Mouse (Mus musculus) liver, embryonic 15.5 days (tissue): Measurements from ENCODE around the gene Pcbd1. TPM values are rescaled to one million over a fixed set of nuclear protein-coding genes. Genes with fewer than 3 reads are reported as not detected.
"Not testable (repeated sequence)": the region's sequence is repeated elsewhere in the genome, so short reads cannot be mapped to it uniquely, and the experiment has no call there.

ENCODE experiments used
- ATAC-seq: fragments of 200-750 bp; cut with Nextera tagmentation; 2 replicates; pipeline ENCODE4 v1.8.0; 2017; ENCODE audit warnings: moderate number of reproducible peaks, mild to moderate bottlenecking, moderate library complexity; ENCODE audit not compliant: insufficient read depth
- H3K27ac ChIP-seq: fragments of 300-500 bp; sonication (generic); replicated peaks from 2 replicates; pipeline ENCODE4 v1.5.1; 2015; ENCODE audit warnings: mild to moderate bottlenecking, inconsistent platforms
- H3K27me3 ChIP-seq: fragments of 300-500 bp; sonication (generic); 2 replicates; pipeline ENCODE4 v1.6.1; 2015; ENCODE audit warnings: mild to moderate bottlenecking, inconsistent platforms
- H3K36me3 ChIP-seq: fragments of 300-500 bp; sonication (generic); replicated peaks from 2 replicates; pipeline ENCODE4 v1.6.1; 2015; ENCODE audit warnings: moderate library complexity, mild to moderate bottlenecking, inconsistent platforms
- H3K4me1 ChIP-seq: fragments of 300-500 bp; sonication (generic); replicated peaks from 2 replicates; pipeline ENCODE4 v1.6.1; 2015; ENCODE audit warnings: inconsistent platforms
- H3K4me2 ChIP-seq: fragments of 300-500 bp; sonication (generic); 2 replicates; pipeline ENCODE4 v1.6.1; 2015; ENCODE audit warnings: moderate library complexity, mild to moderate bottlenecking, inconsistent platforms
- H3K4me3 ChIP-seq: fragments of 300-500 bp; sonication (generic); replicated peaks from 2 replicates; pipeline ENCODE4 v1.5.1; 2015; ENCODE audit warnings: mild to moderate bottlenecking, inconsistent platforms
- H3K9ac ChIP-seq: fragments of 300-500 bp; sonication (generic); 2 replicates; pipeline ENCODE4 v1.6.1; 2015; ENCODE audit warnings: moderate library complexity, mild to moderate bottlenecking, inconsistent platforms
- H3K9me3 ChIP-seq: fragments of 300-500 bp; sonication (generic); replicated peaks from 2 replicates; pipeline ENCODE4 v1.6.1; 2016; ENCODE audit warnings: inconsistent platforms
- WGBS: fragments of 180-500 bp; shearing (Covaris S2); methylation state at CpG from one replicate; pipeline ENCODE4 v1.1.7; 2015; ENCODE audit warnings: mixed read lengths; ENCODE audit not compliant: insufficient replicate concordance; 5-methylcytosine and 5-hydroxymethylcytosine counted together
- polyA plus RNA-seq: library from polyadenylated mRNA; unstranded; fragments of >200 nt; fragmentation: Nextera tagmentation; extraction: Ambion mirVana; gene quantifications from 2 replicates; pipeline ENCODE4 v1.2.1, GENCODE M21; 2015

Pcbd1 gene
- polyA plus RNA-seq, 1 experiment from 2014 or later, result 177 TPM

DNA sequence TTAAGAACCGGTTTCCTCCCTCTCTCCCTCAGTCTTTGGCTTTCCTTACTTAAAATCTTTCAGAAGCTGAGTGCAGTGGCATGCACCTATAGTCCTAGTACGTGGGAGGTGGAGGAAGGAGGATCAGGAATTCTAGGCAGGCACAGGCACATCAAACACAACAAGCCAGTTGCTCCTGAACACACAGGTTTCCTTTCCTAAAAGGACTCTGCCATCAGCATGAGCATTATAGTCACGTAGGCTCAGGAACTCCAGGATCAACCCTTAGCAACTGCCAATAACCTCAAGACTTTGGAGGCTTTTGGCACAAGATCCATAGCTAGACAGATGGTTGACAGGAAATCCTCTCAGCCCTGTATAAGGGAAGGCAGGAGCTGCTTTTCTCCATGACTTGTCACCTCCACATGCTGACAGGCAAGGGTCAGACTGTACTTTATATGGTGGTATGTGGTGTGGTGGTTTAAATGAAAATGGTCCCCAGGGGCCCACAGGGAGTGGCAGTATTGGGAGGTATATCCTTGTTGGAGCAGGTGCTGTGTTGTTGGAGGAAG, 14.5 kb downstream of the Pcbd1 start:
- Histone ChIP-seq H3K36me3 (peaks cover 94% of the 10 kb centered on the region), H3K9me3 (no peaks in the 10 kb centered on the region), H3K9ac (no peak overlapping the region), H3K27me3 (no peaks in the 10 kb centered on the region), H3K4me3 (no peak overlapping the region), H3K4me2 (no peak overlapping the region), H3K4me1 (no peaks in the 10 kb centered on the region), H3K27ac (no peak overlapping the region)
- no peak for ATAC-seq
- WGBS, result 73% methylated on average over 3 of the region's 3 CpGs

DNA sequence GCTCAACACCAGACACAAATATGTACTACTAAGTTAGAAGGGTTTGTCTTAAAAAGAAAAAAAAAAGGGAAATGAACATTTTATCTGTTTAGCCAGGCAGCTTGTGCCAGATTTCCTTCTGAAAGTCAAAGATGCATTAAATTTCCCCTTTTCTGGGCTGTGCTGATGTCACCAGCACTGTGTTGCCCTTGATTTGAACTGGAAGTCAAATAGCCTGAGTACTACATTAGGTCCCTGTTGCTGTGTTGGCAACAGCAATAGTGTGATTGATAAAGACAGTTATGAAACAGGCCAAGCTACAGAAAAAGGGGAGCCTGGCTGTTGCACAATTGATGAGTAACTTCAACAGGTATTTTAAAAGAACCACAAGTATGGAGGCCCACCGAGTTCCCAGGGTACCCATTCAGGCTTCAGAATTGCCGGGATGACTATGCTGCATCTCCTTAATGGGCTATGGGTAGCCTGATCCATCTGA, 25.2 kb downstream of the Pcbd1 start:
- Histone ChIP-seq H3K27me3 (no peaks in the 10 kb centered on the region), H3K4me3 (no peak overlapping the region), H3K9me3 (no peaks in the 10 kb centered on the region), H3K27ac (no peak overlapping the region), H3K4me1 (no peaks in the 10 kb centered on the region; the same call in none of the 2 replicates), H3K36me3 (peaks cover 59% of the 10 kb centered on the region), H3K4me2 (no peak overlapping the region), H3K9ac (no peak overlapping the region)
- WGBS, result 81% methylated on average over 2 of the region's 2 CpGs
- ATAC-seq, result no peak

DNA sequence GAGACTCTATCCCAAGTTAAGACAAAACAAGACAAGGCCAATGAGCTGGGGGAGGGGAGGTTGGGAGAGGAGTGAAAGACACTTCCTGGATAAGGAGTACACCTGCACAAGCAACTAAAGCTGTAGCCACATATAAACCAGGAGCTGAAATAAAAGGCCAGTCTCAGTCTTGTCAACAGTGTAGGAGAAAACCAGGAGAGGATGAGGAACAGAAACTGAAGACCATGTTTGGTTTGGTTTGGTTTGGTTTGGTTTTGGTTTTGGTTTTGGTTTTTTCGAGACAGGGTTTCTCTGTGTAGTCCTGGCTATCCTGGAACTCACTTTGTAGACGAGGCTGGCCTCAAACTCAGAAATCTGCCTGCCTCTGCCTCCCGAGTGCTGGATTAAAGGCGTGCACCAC, 32.6 kb downstream of the Pcbd1 start:
- not testable (repeated sequence) for H3K9me3 ChIP-seq, H3K9ac ChIP-seq, H3K4me3 ChIP-seq, H3K27me3 ChIP-seq, ATAC-seq
- Histone ChIP-seq H3K36me3 (peaks cover 16% of the 10 kb centered on the region), H3K4me2 (peak overlapping the region; percentile 48), H3K27ac (peak overlapping the region; percentile 93), H3K4me1 (peaks cover 52% of the 10 kb centered on the region)
- WGBS, result 74% methylated on average over 4 of the region's 4 CpGs

DNA sequence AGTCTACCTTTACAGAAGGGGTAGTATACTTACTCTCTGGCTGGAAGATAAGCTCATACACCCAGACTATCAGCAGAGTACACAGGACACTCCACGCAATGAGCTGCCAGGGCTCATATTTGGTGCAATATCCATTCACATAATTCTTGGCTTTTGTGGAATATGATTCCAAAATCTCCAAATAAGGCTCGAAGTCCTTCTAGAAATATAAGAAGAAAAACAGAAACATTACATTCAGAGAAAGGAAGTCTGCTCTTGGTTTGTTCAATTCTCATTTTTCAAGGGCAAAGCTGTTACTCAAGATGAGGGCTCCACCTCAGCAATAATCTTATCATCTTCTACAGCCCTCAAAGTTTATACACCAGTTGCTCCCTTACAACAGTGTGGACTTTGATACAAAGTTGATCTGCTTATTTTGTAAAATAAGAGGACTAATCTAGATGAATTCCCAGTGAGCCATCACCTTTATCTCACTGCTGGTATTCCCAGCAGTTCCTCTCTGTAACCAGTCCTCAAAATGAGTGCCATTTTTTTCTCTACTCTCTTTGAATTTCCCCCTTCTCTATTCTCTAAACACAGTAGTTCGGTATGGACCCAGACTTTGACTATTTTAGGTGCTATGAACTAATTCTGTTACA, 34.3 kb downstream of the Pcbd1 start:
- no peaks in the 10 kb centered on the region for H3K27me3 ChIP-seq
- H3K4me1 ChIP-seq, result peaks cover 52% of the 10 kb centered on the region
- peaks cover 9% of the 10 kb centered on the region for H3K36me3 ChIP-seq
- peak overlapping the region; percentile 93 for H3K27ac ChIP-seq
- no peaks in the 10 kb centered on the region for H3K9me3 ChIP-seq
- H3K9ac ChIP-seq, result no peak overlapping the region; the same call in 1 of the 2 replicates
- peak overlapping the region; percentile 23 for H3K4me3 ChIP-seq
- peak overlapping the region; percentile 48 for H3K4me2 ChIP-seq
- 36% methylated on average over 3 of the region's 3 CpGs for WGBS
- ATAC-seq, result peak; percentile 98

DNA sequence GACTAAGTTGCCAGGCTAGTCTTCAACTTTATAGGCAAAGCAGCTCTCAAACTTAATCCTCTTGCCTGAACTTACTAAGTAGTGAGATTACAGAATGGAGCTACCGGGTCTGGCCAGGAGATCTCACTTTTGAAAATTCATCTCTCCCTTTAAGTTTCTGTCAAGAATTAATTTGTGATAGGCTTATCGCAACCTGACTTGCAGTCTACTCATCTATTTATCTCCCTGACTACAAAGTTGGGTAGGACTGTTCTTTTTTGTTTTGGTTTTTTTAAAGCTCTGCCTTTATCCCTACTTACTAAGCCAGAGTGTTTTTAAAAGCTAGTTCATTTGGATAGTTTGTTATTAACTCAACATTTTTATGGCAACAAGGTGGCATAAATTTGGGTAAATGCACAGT, 35.3 kb downstream of the Pcbd1 start:
- Histone ChIP-seq H3K9ac (no peak overlapping the region), H3K4me3 (no peak overlapping the region)

DNA sequence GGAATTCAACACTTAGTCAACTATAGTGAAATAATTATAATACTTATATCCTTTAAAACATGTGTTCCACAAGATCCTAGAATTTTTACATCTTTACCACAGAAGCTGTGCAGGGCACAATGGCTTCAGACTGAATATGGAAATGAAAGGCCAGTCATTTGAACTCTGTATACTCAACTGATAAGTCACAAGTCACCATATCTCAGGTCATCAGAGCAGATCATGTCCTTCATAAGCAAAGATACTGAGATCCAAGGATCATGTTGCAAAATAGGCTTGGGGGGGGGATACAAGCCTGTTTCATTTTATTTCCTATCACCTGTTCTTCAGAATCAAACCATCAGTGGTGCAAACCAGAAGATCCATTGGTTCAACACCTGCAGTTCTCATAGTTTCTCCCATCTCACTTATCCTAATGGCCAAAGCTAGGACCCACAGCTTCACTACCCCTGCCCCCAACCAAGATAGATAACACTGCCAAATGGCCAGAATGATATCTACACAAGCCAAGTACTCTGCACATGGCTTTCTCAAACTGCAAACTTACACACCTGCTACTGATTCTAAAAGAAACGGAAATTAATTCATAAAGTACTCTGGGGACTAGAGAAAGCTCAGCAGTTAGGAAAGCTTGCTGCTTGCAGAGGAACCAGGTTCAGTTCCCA, 39.7 kb downstream of the Pcbd1 start:
- no peak overlapping the region for H3K9ac ChIP-seq
- WGBS, result 57% methylated on average over 1 of the region's 1 CpGs
- no peak overlapping the region for H3K4me2 ChIP-seq

More for the DNA sequence above, 35.3 kb downstream of the Pcbd1 start:
- ATAC-seq, result no peak
- Histone ChIP-seq H3K27me3 (no peaks in the 10 kb centered on the region), H3K36me3 (peaks cover 5% of the 10 kb centered on the region; the same call in 1 of the 2 replicates), H3K27ac (peak overlapping the region; percentile 93), H3K4me1 (peaks cover 60% of the 10 kb centered on the region), H3K9me3 (no peaks in the 10 kb centered on the region), H3K4me2 (peak overlapping the region; percentile 48)
- 34% methylated on average over 2 of the region's 2 CpGs for WGBS

DNA sequence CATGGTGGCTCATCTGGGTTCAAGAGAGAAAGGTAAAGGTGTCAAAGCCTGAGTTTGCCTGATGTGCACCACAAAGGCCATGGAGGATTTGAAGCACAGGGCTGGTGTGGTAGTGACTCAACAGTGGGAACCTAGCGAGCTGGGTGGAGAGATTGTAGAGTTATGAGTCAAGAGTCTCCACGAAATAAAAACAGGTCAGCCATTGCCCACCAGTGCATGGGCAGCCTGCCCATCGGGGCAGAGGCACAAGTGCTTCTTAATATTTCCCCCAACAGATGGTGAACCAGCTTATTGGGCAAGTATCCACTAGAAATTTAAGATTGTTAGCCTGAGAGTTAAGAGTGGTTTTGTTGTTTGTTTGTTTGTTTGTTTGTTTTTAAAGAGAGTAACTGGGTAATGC, 41.8 kb downstream of the Pcbd1 start:
- 68% methylated on average over 3 of the region's 3 CpGs for WGBS
- Histone ChIP-seq H3K9ac (no peak overlapping the region), H3K27ac (no peak overlapping the region), H3K27me3 (no peaks in the 10 kb centered on the region), H3K36me3 (no peaks in the 10 kb centered on the region), H3K9me3 (no peaks in the 10 kb centered on the region), H3K4me2 (no peak overlapping the region), H3K4me3 (no peak overlapping the region), H3K4me1 (peaks cover 23% of the 10 kb centered on the region)
- ATAC-seq, result no peak

More for the DNA sequence above, 39.7 kb downstream of the Pcbd1 start:
- H3K36me3 ChIP-seq, result no peaks in the 10 kb centered on the region
- no peaks in the 10 kb centered on the region for H3K9me3 ChIP-seq
- peak; percentile 33; the same call in 1 of the 2 replicates for ATAC-seq
- H3K4me1 ChIP-seq, result peaks cover 29% of the 10 kb centered on the region
- H3K4me3 ChIP-seq, result no peak overlapping the region
- no peaks in the 10 kb centered on the region for H3K27me3 ChIP-seq
- H3K27ac ChIP-seq, result peak overlapping the region; percentile 22

DNA sequence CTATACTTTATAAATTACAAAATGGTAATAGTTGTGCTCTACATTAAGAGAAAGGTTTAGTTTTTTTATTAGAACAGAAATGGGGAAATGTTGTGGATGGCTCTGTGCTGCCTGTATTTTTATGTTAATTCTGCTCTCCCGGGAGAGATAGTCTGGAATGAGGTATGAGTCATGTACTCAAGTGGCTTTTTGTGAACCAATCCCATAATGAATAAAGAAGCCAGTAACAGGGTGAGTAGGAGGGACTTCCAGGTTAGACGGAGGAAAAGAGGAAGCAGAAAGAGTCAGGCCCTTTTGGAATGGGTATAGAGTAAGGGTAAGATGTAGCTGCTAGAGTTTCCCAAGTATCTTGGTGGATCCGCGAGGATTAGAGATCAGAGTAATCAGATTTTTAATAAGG, 44.9 kb downstream of the Pcbd1 start:
- no peak overlapping the region for H3K27ac ChIP-seq
- WGBS, result 67% methylated on average over 4 of the region's 4 CpGs
- H3K27me3 ChIP-seq, result no peaks in the 10 kb centered on the region
- peaks cover 15% of the 10 kb centered on the region for H3K4me1 ChIP-seq
- H3K36me3 ChIP-seq, result no peaks in the 10 kb centered on the region
- no peak for ATAC-seq
- no peak overlapping the region for H3K9ac ChIP-seq
- H3K4me2 ChIP-seq, result no peak overlapping the region
- no peak overlapping the region for H3K4me3 ChIP-seq
- H3K9me3 ChIP-seq, result no peaks in the 10 kb centered on the region

DNA sequence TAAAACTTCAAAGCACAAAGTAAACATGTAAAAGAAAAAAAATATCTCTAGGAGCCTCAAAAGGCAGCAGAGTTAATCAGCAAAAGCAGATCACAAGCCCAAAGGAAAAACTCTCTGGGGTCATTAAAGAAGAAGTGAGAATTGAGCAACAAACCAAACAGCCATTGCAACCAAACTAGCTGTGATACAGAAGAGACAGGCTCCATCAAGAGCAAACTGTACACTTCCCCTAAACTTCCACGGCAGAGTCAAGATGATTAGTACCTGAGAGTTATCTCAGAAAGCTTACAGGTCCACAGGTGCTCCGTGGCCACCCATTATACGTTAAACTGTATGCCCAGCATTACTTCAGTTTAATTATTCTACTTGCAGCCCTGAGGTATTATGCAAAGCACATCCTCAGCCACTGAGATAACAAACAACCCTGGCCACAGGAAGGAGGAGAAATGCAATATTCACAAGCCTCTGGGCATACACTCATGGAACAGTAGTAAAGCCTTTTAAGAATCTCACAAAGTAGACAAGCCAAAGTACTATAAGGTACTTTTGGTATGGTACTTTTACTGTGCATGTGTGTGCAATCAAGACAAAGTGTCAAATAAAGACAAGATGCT, 46.2 kb downstream of the Pcbd1 start:
- Histone ChIP-seq H3K27me3 (no peaks in the 10 kb centered on the region), H3K4me3 (no peak overlapping the region), H3K9me3 (no peaks in the 10 kb centered on the region), H3K9ac (no peak overlapping the region), H3K4me1 (peaks cover 14% of the 10 kb centered on the region; the same call in 1 of the 2 replicates), H3K36me3 (0 out of 2 replicates have a peak, but pooled peaks cover 2% of the 10 kb centered on the region), H3K4me2 (no peak overlapping the region), H3K27ac (no peak overlapping the region)
- WGBS, result 30% methylated on average over 3 of the region's 3 CpGs
- no peak for ATAC-seq

DNA sequence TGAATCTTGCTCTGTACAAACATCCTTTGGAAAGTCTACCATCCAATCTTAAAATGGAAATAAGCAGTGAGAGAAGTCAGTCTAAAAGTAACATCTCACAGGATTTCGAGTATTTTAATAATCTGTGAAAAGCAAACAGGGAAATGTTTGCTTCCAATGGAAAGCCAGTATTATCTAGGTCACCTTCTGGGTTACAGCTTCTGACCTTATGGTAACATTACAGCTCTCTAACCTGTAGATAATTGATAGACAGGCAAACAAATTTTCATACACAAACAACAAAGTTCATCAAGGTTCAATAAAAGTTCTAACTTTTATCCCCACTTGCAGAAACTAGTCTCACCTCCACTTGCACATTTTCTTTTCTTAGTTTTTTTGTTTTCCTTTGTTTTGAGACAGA, 48.4 kb downstream of the Pcbd1 start:
- no peak overlapping the region for H3K4me3 ChIP-seq
- no peak overlapping the region for H3K9ac ChIP-seq
- no peaks in the 10 kb centered on the region for H3K9me3 ChIP-seq
- H3K4me2 ChIP-seq, result no peak overlapping the region
- no peaks in the 10 kb centered on the region for H3K27me3 ChIP-seq
- H3K4me1 ChIP-seq, result peaks cover 18% of the 10 kb centered on the region; the same call in 1 of the 2 replicates
- ATAC-seq, result no peak
- 25% methylated on average over 1 of the region's 1 CpGs for WGBS
- 0 out of 2 replicates have a peak, but pooled peaks cover 2% of the 10 kb centered on the region for H3K36me3 ChIP-seq
- no peak overlapping the region for H3K27ac ChIP-seq

DNA sequence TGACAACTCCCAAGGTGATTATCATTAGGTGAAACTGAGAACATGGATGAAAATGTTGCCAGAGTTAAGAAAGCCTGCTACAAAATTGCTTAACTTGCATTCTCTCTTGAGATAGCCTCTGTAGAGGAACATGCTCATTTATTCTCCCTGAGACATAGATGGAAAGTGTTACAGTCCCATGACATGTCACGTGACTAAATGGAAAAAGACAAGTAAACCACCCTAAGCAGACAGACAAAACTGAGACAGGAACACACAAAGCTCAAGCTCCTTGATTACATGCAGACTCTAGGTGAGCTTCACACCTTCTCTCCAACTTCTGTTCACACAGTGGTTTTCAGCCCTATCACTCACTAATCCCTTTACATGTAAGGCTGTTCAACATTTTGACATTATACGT, 54.2 kb downstream of the Pcbd1 start:
- Histone ChIP-seq H3K36me3 (0 out of 2 replicates have a peak, but pooled peaks cover 2% of the 10 kb centered on the region), H3K4me3 (no peak overlapping the region), H3K4me2 (no peak overlapping the region), H3K4me1 (peaks cover 33% of the 10 kb centered on the region), H3K27ac (no peak overlapping the region), H3K9me3 (no peaks in the 10 kb centered on the region), H3K27me3 (peaks cover 9% of the 10 kb centered on the region; the same call in 1 of the 2 replicates), H3K9ac (no peak overlapping the region)
- ATAC-seq, result no peak
- WGBS, result 73% methylated on average over 2 of the region's 2 CpGs
